Mouse (Mus musculus) ES-E14 (cell line): ENCODE measurements around the gene Srcin1. TPM values are rescaled to one million over a fixed set of nuclear protein-coding genes. Genes with fewer than 3 reads are reported as not detected.

Experiments used
- DNase-seq: peaks from one replicate; pipeline ENCODE4 v3.0.0-alpha.2; 2013; ENCODE audit warnings: low read depth, low spot score
- H3K27ac ChIP-seq: 2 replicates; pipeline ENCODE4 v1.5.1; 2012; ENCODE audit warnings: low read depth, mild to moderate bottlenecking, low read length, moderate library complexity, mixed read lengths; ENCODE audit not compliant: poor library complexity, insufficient read depth, severe bottlenecking
- H3K36me3 ChIP-seq: 2 replicates; pipeline ENCODE4 v1.6.1; 2012; ENCODE audit warnings: mild to moderate bottlenecking, low read length, moderate library complexity, mixed read lengths; ENCODE audit not compliant: control insufficient read depth, poor library complexity, insufficient read depth, severe bottlenecking
- H3K4me1 ChIP-seq, 2 experiments: fragments of 150-350 bp in 1 of 2; sonication (generic) in 1 of 2; 2 replicates each; pipeline ENCODE4 v1.6.1; 2012; ENCODE audit warnings: low read length in 2 of 2, mild to moderate bottlenecking in 1 of 2, mixed read lengths in 1 of 2; ENCODE audit not compliant: control insufficient read depth in 2 of 2, insufficient read depth in 2 of 2, poor library complexity in 1 of 2
- H3K4me3 ChIP-seq, 2 experiments: fragments of 150-350 bp in 1 of 2; sonication (generic) in 1 of 2; 2 replicates each; pipeline ENCODE4 v1.5.1; 2012; ENCODE audit warnings: low read length in 2 of 2, low read depth in 1 of 2, mild to moderate bottlenecking in 1 of 2, mixed read lengths in 1 of 2; ENCODE audit not compliant: insufficient read depth in 1 of 2, poor library complexity in 1 of 2, severe bottlenecking in 1 of 2
- H3K9ac ChIP-seq: 2 replicates; pipeline ENCODE4 v1.6.1; 2012; ENCODE audit warnings: low read depth, mild to moderate bottlenecking, low read length, mixed read lengths; ENCODE audit not compliant: poor library complexity, insufficient read depth, severe bottlenecking
- H3K9me3 ChIP-seq: fragments of 150-350 bp; sonication (generic); 2 replicates; pipeline ENCODE4 v1.6.1; 2012; ENCODE audit warnings: low read depth, mild to moderate bottlenecking, low read length; ENCODE audit not compliant: control insufficient read depth, insufficient read depth
- CHD2 ChIP-seq: IDR thresholded peaks from 2 replicates; pipeline ENCODE4 v1.6.1; 2014; ENCODE audit warnings: mild to moderate bottlenecking, low read depth, low read length, inconsistent platforms
- HCFC1 ChIP-seq: IDR thresholded peaks from 2 replicates; pipeline ENCODE4 v1.6.1; 2012; ENCODE audit warnings: low read length, inconsistent platforms, borderline replicate concordance; ENCODE audit not compliant: insufficient read depth
- MAFK ChIP-seq: IDR thresholded peaks from 2 replicates; pipeline ENCODE4 v1.6.1; 2014; ENCODE audit warnings: mild to moderate bottlenecking, low read depth, low read length, inconsistent platforms; ENCODE audit not compliant: insufficient read depth
- ZC3H11A ChIP-seq: IDR thresholded peaks from 2 replicates; pipeline ENCODE4 v1.6.1; 2012; ENCODE audit warnings: low read depth, mild to moderate bottlenecking, inconsistent platforms, low read length, borderline replicate concordance
- ZNF384 ChIP-seq: IDR thresholded peaks from 2 replicates; pipeline ENCODE4 v1.6.1; 2012; ENCODE audit warnings: low read depth, low read length, inconsistent platforms
- in situ Hi-C, 2 experiments: fragments of 600-800 bp; cut with MboI; formaldehyde crosslinking; loops; one replicate each; pipeline ENCODE4 v1.15.1; 2025; ENCODE audit warnings: low sequenced_read_pairs in 2 of 2, inconsistent platforms in 1 of 2; ENCODE audit not compliant: unreplicated experiment in 2 of 2
- total RNA-seq: library from RNA; depleted of rRNA; stranded (reverse); fragments of 300-350 nt; gene quantifications from 2 replicates; pipeline ENCODE4 v1.2.3, GENCODE M21; 2012

Srcin1 gene
- total RNA-seq, 1 experiment: 2.4 TPM

- Histone ChIP-seq H3K27ac (no peak overlapping the region), H3K4me3 (no peak overlapping the region), H3K9ac (no peak overlapping the region), H3K4me1 (peaks cover 0 to 3% of the 10 kb centered on the region in 2 experiments; a peak in 1 of 4 replicates), H3K36me3 (peaks cover 26% of the 10 kb centered on the region), H3K9me3 (no peaks in the 10 kb centered on the region)
- TF ChIP-seq ZC3H11A: no peak
- TF ChIP-seq MAFK: no peak
- no peak for TF ChIP-seq HCFC1
- no peak for TF ChIP-seq CHD2
- no peak for TF ChIP-seq ZNF384
- DNase-seq: no peak
- in situ Hi-C loops: no loop called here
Observed at GRCm38 (mm10) chr11:97491640-97492039, 84.3 kb downstream of the Srcin1 start.

GRCm38 (mm10) chr11:97489589-97490324 is 86.2 kb downstream of the Srcin1 start:
- H3K4me3 ChIP-seq: peak overlapping the region in 1 of 2 experiments; percentile 27; a peak in 2 of 4 replicates
- in situ Hi-C loops: no loop called here

GRCm38 (mm10) chr11:97487656-97488055 is 88.3 kb downstream of the Srcin1 start:
- H3K9me3 ChIP-seq: no peaks in the 10 kb centered on the region
- in situ Hi-C loops: no loop called here
- H3K36me3 ChIP-seq: peaks cover 25% of the 10 kb centered on the region
- H3K4me1 ChIP-seq: peaks cover 6% of the 10 kb centered on the region in 2 experiments; a peak in 2 of 4 replicates
- H3K9ac ChIP-seq: no peak overlapping the region
- DNase-seq: no peak
- H3K27ac ChIP-seq: no peak overlapping the region
- TF ChIP-seq ZC3H11A: no peak
- no peak for TF ChIP-seq CHD2
- no peak for TF ChIP-seq MAFK
- TF ChIP-seq HCFC1: no peak
- no peak for TF ChIP-seq ZNF384
- H3K4me3 ChIP-seq: no peak overlapping the region

More at GRCm38 (mm10) chr11:97489589-97490324, 86.2 kb downstream of the Srcin1 start:
- Histone ChIP-seq H3K9ac (no peak overlapping the region), H3K36me3 (peaks cover 27% of the 10 kb centered on the region), H3K9me3 (no peaks in the 10 kb centered on the region), H3K4me1 (peaks cover 3 to 6% of the 10 kb centered on the region in 2 experiments; a peak in 2 of 4 replicates), H3K27ac (no peak overlapping the region)
- peak; percentile 90 for DNase-seq
- TF ChIP-seq ZC3H11A: 0 out of 2 replicates have a peak, but pooled peaks have one; percentile 17
- TF ChIP-seq MAFK: no peak
- TF ChIP-seq HCFC1: no peak
- no peak for TF ChIP-seq CHD2
- no peak for TF ChIP-seq ZNF384

DNA sequence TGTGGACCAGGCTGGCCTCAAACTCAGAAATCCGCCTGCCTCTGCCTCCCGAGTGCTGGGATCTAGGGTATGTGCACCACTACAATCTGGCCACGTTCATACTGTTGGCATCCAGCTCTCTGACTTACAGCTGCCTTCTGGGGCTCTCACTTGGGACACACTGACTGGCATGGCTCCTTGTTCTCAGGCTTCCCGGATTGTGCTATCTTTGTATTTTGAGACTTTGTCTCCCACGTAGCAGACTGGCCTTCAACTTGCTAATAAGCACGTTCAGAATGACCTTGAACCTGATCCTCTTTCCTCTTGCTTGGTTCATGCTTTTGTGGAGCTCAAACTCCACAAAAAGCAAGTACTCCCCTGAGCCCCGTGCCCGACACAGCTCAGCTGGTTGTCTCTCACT is 90.3 kb downstream of the Srcin1 start:
- Histone ChIP-seq H3K27ac (no peak overlapping the region), H3K4me3 (no peak overlapping the region), H3K9me3 (no peaks in the 10 kb centered on the region), H3K9ac (no peak overlapping the region), H3K4me1 (peaks cover 6% of the 10 kb centered on the region in 2 experiments; a peak in 2 of 4 replicates), H3K36me3 (peaks cover 15% of the 10 kb centered on the region)
- TF ChIP-seq MAFK (no peak), HCFC1 (no peak), ZC3H11A (no peak), CHD2 (no peak), ZNF384 (no peak)
- no peak for DNase-seq
- in situ Hi-C loops: no loop called here

DNA sequence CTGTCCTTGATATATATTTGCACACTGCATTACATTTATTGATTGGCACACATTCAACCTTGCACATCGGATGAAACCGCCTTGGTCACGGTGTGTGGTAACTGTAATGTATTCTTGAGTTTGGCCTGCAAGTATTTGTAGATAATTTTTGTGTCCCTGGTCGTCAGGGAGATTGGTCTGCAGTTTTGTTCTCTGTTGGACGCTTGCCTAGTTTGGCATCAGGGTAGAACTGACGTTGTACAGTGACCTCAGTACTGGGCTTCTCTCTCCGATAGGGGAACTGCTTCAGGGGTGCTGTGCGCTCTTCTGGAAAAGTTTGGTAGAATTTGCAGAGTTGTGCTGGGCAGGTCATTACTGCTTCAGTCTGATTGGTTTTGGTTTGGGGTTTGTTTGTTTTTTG is 96.2 kb downstream of the Srcin1 start:
- H3K36me3 ChIP-seq: peaks cover 32% of the 10 kb centered on the region
- no peak for TF ChIP-seq MAFK
- TF ChIP-seq CHD2: no peak
- TF ChIP-seq HCFC1: no peak
- TF ChIP-seq ZC3H11A: no peak
- no peak for TF ChIP-seq ZNF384
- in situ Hi-C loops: no loop called here
- H3K4me3 ChIP-seq: no peak overlapping the region
- 0 out of 4 replicates have a peak, but pooled peaks cover 0 to 3% of the 10 kb centered on the region in 2 experiments for H3K4me1 ChIP-seq
- H3K9me3 ChIP-seq: no peaks in the 10 kb centered on the region
- no peak for DNase-seq
- no peak overlapping the region for H3K27ac ChIP-seq
- H3K9ac ChIP-seq: no peak overlapping the region
